Mouse (Mus musculus) G1E-ER4 (cell line): ENCODE data around the gene Nek7. TPM values are rescaled to one million over a fixed set of nuclear protein-coding genes. Genes with fewer than 3 reads are reported as not detected.

ENCODE experiments used
- GATA1 ChIP-seq: IDR thresholded peaks from one replicate; pipeline ENCODE4 v1.8.0; 2012; ENCODE audit warnings: low read length, inconsistent platforms
- polyA plus RNA-seq: library from polyadenylated mRNA; stranded (reverse); fragments of >175 nt; gene quantifications from 2 replicates; pipeline ENCODE4 v1.2.3, GENCODE M21; 2012

Nek7 gene
- 15.3 and 20.6 TPM in 2 replicates for polyA plus RNA-seq

DNA sequence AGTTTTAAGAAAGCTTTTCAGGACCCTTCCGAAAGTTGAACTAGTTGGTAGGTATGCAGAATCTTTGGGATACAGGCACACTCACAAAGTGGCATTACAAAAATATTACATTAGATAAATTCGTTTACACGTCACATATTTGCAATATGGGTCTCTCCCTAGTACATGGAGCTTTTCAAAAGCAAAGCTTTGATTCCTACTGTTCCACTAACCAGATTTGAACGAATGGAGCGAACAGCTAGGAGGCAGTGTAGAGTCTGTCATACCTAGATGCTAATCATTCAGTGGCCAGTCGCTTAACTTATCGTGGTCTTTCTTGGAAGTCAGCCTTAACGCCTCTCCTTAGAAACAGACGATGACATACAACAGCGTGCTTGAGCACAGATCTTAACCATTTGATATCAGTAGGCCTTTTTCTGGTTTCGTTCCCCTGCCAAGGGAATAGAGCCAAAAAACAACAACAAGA lies at the start of gene Nek7:
Nek7 (minus strand) TSS at position 146 of the 466 bp plus-strand sequence.
- peak; percentile 63 for TF ChIP-seq GATA1

DNA sequence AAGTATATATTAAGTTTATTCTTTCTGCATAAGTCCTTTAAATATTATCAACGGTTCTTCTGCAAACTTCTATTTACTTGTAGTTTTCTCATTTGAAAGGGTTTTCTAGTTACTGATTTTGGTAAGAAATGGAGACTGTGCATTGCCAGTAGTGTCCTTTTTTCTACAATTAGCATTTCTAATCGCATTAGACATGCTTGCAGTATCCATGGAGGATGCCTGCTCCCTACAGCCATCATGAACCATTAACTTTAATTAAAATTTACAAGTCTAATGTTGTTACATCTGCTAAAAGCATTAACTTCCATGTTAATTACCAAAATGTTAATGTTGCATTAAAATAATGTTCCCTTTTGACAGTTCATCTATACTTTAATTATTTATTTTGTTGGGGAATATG lies 42.4 kb upstream of the Nek7 start:
- no peak for TF ChIP-seq GATA1

- no peak for TF ChIP-seq GATA1
These were observed 34.3 kb upstream of the Nek7 start for GRCm38 (mm10) chr1:138654212-138654611.

GRCm38 (mm10) chr1:138644991-138645390 lies 25.1 kb upstream of the Nek7 start:
- no peak for TF ChIP-seq GATA1

GRCm38 (mm10) chr1:138643306-138643830 lies 23.4 kb upstream of the Nek7 start:
- no peak for TF ChIP-seq GATA1

GRCm38 (mm10) chr1:138640934-138641461 lies 21.1 kb upstream of the Nek7 start:
- TF ChIP-seq GATA1, result no peak

GRCm38 (mm10) chr1:138637850-138638249 lies 17.9 kb upstream of the Nek7 start:
- TF ChIP-seq GATA1, result no peak

DNA sequence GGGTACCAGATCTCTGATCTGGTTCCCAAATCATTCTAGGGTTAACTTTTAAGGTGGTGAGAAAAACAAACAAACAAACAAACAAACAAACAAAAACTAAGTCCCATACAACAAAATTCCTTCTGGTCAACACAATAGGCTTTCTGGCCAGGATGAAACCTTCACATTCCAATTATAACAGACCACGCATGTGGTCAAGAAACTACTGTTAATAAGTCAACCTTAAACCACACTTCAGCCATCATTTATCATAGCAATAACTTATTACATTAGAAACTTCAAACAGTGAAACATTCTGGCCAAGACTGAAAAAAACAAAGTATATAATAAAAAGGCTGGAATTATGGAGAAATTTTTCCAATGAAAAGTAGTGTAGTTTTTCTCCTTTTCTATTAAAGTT lies 14.6 kb upstream of the Nek7 start:
- no peak for TF ChIP-seq GATA1

DNA sequence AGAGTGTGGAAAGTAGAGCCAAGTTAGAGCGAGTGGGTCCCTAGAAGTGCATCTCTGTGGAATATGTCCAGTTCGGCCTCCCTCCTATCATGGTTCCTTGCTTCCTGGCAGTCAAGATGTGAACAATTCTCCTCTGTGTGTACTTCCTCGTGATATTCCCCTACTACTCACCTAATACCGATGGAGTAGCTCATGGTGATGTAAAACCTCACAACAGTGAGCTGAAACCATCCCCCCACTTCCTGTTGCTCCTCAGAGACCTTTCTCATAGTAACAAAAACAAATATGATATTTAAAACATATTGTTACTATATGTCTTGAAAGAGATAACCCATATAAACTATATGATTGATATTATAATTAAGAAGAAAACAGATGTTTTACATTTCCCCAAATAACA lies 9.0 kb upstream of the Nek7 start:
- no peak for TF ChIP-seq GATA1

GRCm38 (mm10) chr1:138628486-138628885 lies 8.5 kb upstream of the Nek7 start:
- no peak for TF ChIP-seq GATA1

DNA sequence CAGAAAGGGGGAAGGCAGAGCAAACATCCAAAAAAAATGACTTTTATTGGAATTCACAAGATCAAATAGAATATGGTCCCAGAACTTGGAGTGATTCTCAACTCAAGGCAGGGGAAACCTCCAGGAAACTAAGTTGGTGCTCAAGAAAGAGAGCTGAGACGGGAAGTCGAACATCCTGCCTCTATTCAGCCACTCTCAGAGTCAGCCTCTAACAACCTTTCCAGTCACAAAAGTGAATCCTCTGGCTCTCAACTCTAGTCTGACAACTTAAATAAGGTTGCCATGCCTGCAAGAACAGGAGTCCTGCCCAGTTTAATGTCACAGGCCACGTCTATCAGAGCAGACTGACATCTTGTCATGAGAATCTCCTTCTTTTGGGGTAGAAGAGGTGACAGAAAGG lies 7.9 kb upstream of the Nek7 start:
- no peak for TF ChIP-seq GATA1

- no peak for TF ChIP-seq GATA1
These were observed 6.3 kb upstream of the Nek7 start for GRCm38 (mm10) chr1:138626288-138626687.

DNA sequence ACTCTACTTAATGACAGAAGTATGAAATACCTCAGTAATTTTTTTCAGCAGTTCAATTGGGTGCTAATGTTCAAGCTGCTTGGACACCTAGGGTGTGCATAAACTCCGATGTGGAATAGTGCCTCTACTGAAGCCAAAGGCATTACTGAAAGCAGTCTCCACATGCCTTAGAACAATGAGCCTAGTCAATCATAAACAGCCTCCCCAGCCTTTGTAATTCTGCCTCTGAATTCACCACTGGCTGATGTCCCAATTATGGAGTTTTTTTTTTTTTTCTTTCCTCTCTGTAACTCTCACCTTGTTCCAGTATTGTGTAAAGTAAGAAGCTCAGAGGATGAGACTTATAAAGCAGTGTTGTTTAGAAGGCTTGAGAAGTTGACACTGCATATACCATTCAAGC lies 3.9 kb upstream of the Nek7 start:
- TF ChIP-seq GATA1, result no peak

GRCm38 (mm10) chr1:138622831-138623230 lies 2.9 kb upstream of the Nek7 start:
- TF ChIP-seq GATA1, result no peak

GRCm38 (mm10) chr1:138622431-138622830 lies 2.5 kb upstream of the Nek7 start:
- no peak for TF ChIP-seq GATA1

- no peak for TF ChIP-seq GATA1
These were observed 598 bp downstream of the Nek7 start for GRCm38 (mm10) chr1:138619114-138619971.

DNA sequence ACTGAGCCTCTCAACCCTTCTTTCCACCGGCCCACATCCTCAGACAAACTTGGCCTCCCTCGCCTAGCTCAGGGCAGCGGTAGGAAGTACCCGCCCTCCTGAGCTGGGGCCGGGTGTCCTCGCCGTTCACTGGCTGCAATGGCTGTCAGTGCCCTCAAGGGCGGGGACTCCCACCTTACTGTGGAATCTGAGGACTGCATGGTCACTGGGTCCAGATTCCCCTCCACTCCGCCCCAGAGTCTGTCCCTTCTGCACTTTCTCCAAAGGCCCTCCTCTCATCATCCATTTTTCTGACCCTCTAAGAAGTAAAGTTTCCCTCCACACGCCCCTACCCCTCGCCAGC lies 2.0 kb downstream of the Nek7 start:
- no peak for TF ChIP-seq GATA1
